In genomic region chr17:84183291-84183781, GRCm38 (mm10) we compare ENCODE assay signal across 8 mouse cellular contexts. TPM values are rescaled to one million over a fixed set of nuclear protein-coding genes. Genes with fewer than 3 reads are reported as not detected.
DNase-seq lines count a peak whose midpoint lies in the region; ATAC-seq and TF ChIP-seq lines count a peak whose summit lies in the region.

No protein-coding gene starts in this region.

- 0 out of 2 replicates have a peak, but pooled peaks cover 3% of the 10 kb centered on the region for H3K27me3 ChIP-seq in forebrain, embryonic 14.5 days (replicated peaks; ENCODE audit: control insufficient read depth, insufficient read depth, low read length)
- H3K27me3 ChIP-seq in lung, embryonic 14.5 days (ENCODE audit: insufficient read depth, low read length) = no peaks in the 10 kb centered on the region
- peaks cover 28% of the 10 kb centered on the region; the same call in 1 of the 2 replicates for H3K27me3 ChIP-seq in neural tube, embryonic 15.5 days (replicated peaks)
- H3K27me3 ChIP-seq in thymus, adult 2 months (ENCODE audit: control insufficient read depth, insufficient read depth, low read length) = no peaks in the 10 kb centered on the region

- no peak for TF ChIP-seq CTCF in brain, embryonic 14.5 days (IDR thresholded peaks at IDR 0.05; ENCODE audit: borderline replicate concordance, extremely low read depth, insufficient read depth, insufficient read length)
- TF ChIP-seq CTCF in layer of hippocampus, adult 2 months (conservative IDR thresholded peaks at IDR 0.05) = no peak
- TF ChIP-seq CTCF in lung, embryonic 14.5 days (IDR thresholded peaks at IDR 0.05; ENCODE audit: low read depth) = no peak
- no peak for TF ChIP-seq CTCF in thymus, adult 2 months (IDR thresholded peaks at IDR 0.05; ENCODE audit: borderline replicate concordance, control insufficient read depth, extremely low read depth, insufficient read depth, low read length, poor library complexity)

- 0 out of 2 replicates have a peak overlapping the region, but pooled peaks have one; percentile 22 for H3K9ac ChIP-seq in forebrain, embryonic 14.5 days (ENCODE audit: low read length)
- H3K9ac ChIP-seq in lung, embryonic 14.5 days = peak overlapping the region; percentile 40
- H3K9ac ChIP-seq in neural tube, embryonic 15.5 days (replicated peaks) = no peak overlapping the region

- no peak overlapping the region for H3K4me3 ChIP-seq in forebrain, embryonic 14.5 days (ENCODE audit: low read depth, low read length)
- peak overlapping the region; percentile 20 for H3K4me3 ChIP-seq in layer of hippocampus, adult 2 months
- H3K4me3 ChIP-seq in lung, embryonic 14.5 days (ENCODE audit: low read depth, low read length) = peak overlapping the region; percentile 34
- H3K4me3 ChIP-seq in neural tube, embryonic 15.5 days (replicated peaks) = peak overlapping the region; percentile 15
- peak overlapping the region; percentile 41 for H3K4me3 ChIP-seq in thymus, adult 2 months (ENCODE audit: control insufficient read depth, insufficient read depth, low read length)

- intact Hi-C loops in heart, postnatal 14 days (cut with DNase I) = no loop called here

- no peak overlapping the region; the same call in 1 of the 2 replicates for H3K27ac ChIP-seq in forebrain, embryonic 14.5 days (ENCODE audit: low read depth, low read length)
- peak overlapping the region; percentile 81 for H3K27ac ChIP-seq in layer of hippocampus, adult 2 months
- peak overlapping the region; percentile 89 for H3K27ac ChIP-seq in lung, embryonic 14.5 days (ENCODE audit: low read depth)
- H3K27ac ChIP-seq in neural tube, embryonic 15.5 days (replicated peaks) = peak overlapping the region; percentile 76
- peak overlapping the region; percentile 95 for H3K27ac ChIP-seq in thymus, adult 2 months (ENCODE audit: control insufficient read depth, insufficient read depth, low read length)

- H3K4me2 ChIP-seq in forebrain, embryonic 14.5 days (ENCODE audit: low read length) = peak overlapping the region; percentile 29
- peak overlapping the region; percentile 56 for H3K4me2 ChIP-seq in lung, embryonic 14.5 days
- H3K4me2 ChIP-seq in neural tube, embryonic 15.5 days = peak overlapping the region; percentile 49

- ATAC-seq in CD4-positive, CD25-positive, alpha-beta regulatory T cell, adult 4 months = peak; percentile 4
- ATAC-seq in forebrain, embryonic 14.5 days = no peak
- peak; percentile 10 for ATAC-seq in lung, embryonic 14.5 days (ENCODE audit: insufficient read depth)
- no peak for ATAC-seq in neural tube, embryonic 15.5 days (ENCODE audit: low FRiP score)

- peak; percentile 82 for DNase-seq in brain, embryonic 14.5 days (ENCODE audit: low read depth)
- peak; percentile 68 for DNase-seq in forebrain, embryonic 14.5 days (ENCODE audit: low spot score)
- peak; percentile 88 to 89 for DNase-seq in heart, postnatal 14 days
- peak; percentile 71 to 79 for DNase-seq in layer of hippocampus, adult 2 months (ENCODE audit: low spot score in 2 of 2)
- peak; percentile 89 for DNase-seq in lung, embryonic 14.5 days
- peak; percentile 60 for DNase-seq in thymus, adult 2 months

- H3K4me1 ChIP-seq in forebrain, embryonic 14.5 days (ENCODE audit: control insufficient read depth, insufficient read depth, low read length) = peaks cover 4% of the 10 kb centered on the region; the same call in 1 of the 2 replicates
- peaks cover 30% of the 10 kb centered on the region for H3K4me1 ChIP-seq in lung, embryonic 14.5 days (ENCODE audit: insufficient read depth)
- peaks cover 48% of the 10 kb centered on the region for H3K4me1 ChIP-seq in neural tube, embryonic 15.5 days
- peaks cover 50% of the 10 kb centered on the region for H3K4me1 ChIP-seq in thymus, adult 2 months (replicated peaks; ENCODE audit: control insufficient read depth, insufficient read depth, low read length)

- no peak for TF ChIP-seq POLR2A in brain, embryonic 14.5 days (IDR thresholded peaks at IDR 0.05; ENCODE audit: borderline replicate concordance, extremely low read depth, insufficient read depth, insufficient read length, poor library complexity, severe bottlenecking)
- TF ChIP-seq POLR2A in thymus, adult 2 months (IDR thresholded peaks at IDR 0.05; ENCODE audit: control insufficient read depth, extremely low read depth, insufficient read depth, low read length, poor library complexity) = no peak

- H3K9me3 ChIP-seq in forebrain, embryonic 14.5 days (replicated peaks; ENCODE audit: control insufficient read depth, low read length) = no peaks in the 10 kb centered on the region
- no peaks in the 10 kb centered on the region for H3K9me3 ChIP-seq in lung, embryonic 14.5 days (ENCODE audit: low read depth, low read length)
- no peaks in the 10 kb centered on the region for H3K9me3 ChIP-seq in neural tube, embryonic 15.5 days (replicated peaks)

- no peaks in the 10 kb centered on the region for H3K36me3 ChIP-seq in forebrain, embryonic 14.5 days (ENCODE audit: control insufficient read depth, insufficient read depth, low read length)
- H3K36me3 ChIP-seq in lung, embryonic 14.5 days (ENCODE audit: insufficient read depth) = peaks cover 21% of the 10 kb centered on the region
- H3K36me3 ChIP-seq in neural tube, embryonic 15.5 days = no peaks in the 10 kb centered on the region
- H3K36me3 ChIP-seq in thymus, adult 2 months (ENCODE audit: control insufficient read depth, insufficient read depth, low read length) = peaks cover 17% of the 10 kb centered on the region

- WGBS in forebrain, embryonic 14.5 days = 13% methylated on average over 12 of the region's 12 CpGs
- WGBS in lung, embryonic 14.5 days = 3% methylated on average over 12 of the region's 12 CpGs
- WGBS in neural tube, embryonic 15.5 days = 10% methylated on average over 12 of the region's 12 CpGs
- WGBS in thymus, adult 2 months = under 1% methylated on average over 12 of the region's 12 CpGs

RNA-seq across cellular contexts. Expression of gene Zfp36l2, which starts 4.4 kb away (rescaled TPM):
- 10 to 100 TPM; 26.9 to 79.1 TPM for polyA plus RNA-seq in CD4-positive, CD25-positive, alpha-beta regulatory T cell, adult 4 months (2017; shearing (Covaris generic))
- 19.9 and 24.5 TPM in 2 replicates for polyA plus RNA-seq in brain, embryonic 14.5 days (2012; rRNA removed)
- 5.6 and 6.2 TPM in 2 replicates for polyA plus RNA-seq in forebrain, embryonic 14.5 days (2014; fragmentation: Nextera tagmentation; extraction: Ambion mirVana)
- total RNA-seq in heart, postnatal 14 days (2021) = 10 to 100 TPM; 30.3 to 33.3 TPM
- 10 to 100 TPM; 24.7 to 26.1 TPM for total RNA-seq in layer of hippocampus, adult 2 months (2021)
- polyA plus RNA-seq in lung, embryonic 14.5 days (2014; fragmentation: Nextera tagmentation; extraction: Ambion mirVana) = 20.8 and 21.9 TPM in 2 replicates
- polyA plus RNA-seq in neural tube, embryonic 15.5 days (2015; fragmentation: Nextera tagmentation; extraction: Ambion mirVana) = 4.8 and 10.0 TPM in 2 replicates
- 182 and 287 TPM in 2 replicates for polyA plus RNA-seq in thymus, adult 2 months (2012; rRNA removed)

Comparison
In these comparisons a context has a peak if more than half of its experiments do, and no peak if none do; other contexts are left out.
1. ATAC-seq: peak in CD4-positive, CD25-positive, alpha-beta regulatory T cell, adult 4 months (single experiment) and lung, embryonic 14.5 days (single experiment); none in forebrain, embryonic 14.5 days (single experiment) and neural tube, embryonic 15.5 days (single experiment).
2. Peak in every context shown above with its lines, with median percentiles within 50 percentile points of each other: DNase-seq and H3K4me2 ChIP-seq.